Mouse (Mus musculus): ENCODE measurements at regions not wholly inside any gene's neighbourhood (a gene's known extent, or its start where the extent isn't known, plus 50 kb on each side); places are given as distances from the start of the nearest gene placed in this dataset.

DNA sequence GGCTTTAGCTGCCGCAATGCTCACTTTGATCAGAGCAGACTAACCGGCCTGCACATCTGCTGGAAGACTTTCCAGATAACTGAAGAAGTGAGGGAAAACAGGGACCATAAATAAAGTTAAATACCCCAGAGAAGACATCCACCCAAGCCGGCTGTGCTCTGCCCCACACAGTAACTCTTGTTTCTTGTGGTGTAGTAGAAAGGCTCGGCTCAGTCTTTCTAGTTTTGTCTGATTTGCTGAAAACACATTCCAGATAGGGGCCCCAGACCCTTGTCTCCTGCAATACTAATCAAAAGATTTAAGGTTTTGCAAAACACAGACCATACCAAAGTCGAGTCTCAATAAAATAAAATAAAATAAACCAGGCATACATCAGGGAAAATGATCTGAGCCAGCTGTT lies 213.7 kb downstream of the Wdr11 start:
- TF ChIP-seq CTCF (IDR thresholded peaks at IDR 0.05; ENCODE audit: control insufficient read depth, insufficient read depth, insufficient replicate concordance, low read depth, low read length) (no peak), POLR2A (IDR thresholded peaks at IDR 0.05; ENCODE audit: control insufficient read depth, low read depth, low read length) (no peak)
